Mouse (Mus musculus): ENCODE results near the gene Rpusd3. TPM values are rescaled to one million over a fixed set of nuclear protein-coding genes. Genes with fewer than 3 reads are reported as not detected.

The Rpusd3 gene
- polyA plus RNA-seq, 1 experiment from 2014 or later, result 1.5 TPM

- WGBS (ENCODE audit: missing documents), result 89% methylated on average over 3 of the region's 3 CpGs
Observed at GRCm38 (mm10) chr6:113440686-113441085, 21.5 kb upstream of the Rpusd3 start.

GRCm38 (mm10) chr6:113438721-113439430 is 19.7 kb upstream of the Rpusd3 start:
- peaks cover 14% of the 10 kb centered on the region for H3K79me2 ChIP-seq (ENCODE audit: inconsistent target)
- 72% methylated on average over 11 of the region's 12 CpGs for WGBS (ENCODE audit: missing documents)

More at GRCm38 (mm10) chr6:113440686-113441085, 21.5 kb upstream of the Rpusd3 start:
- no peaks in the 10 kb centered on the region for H3K36me3 ChIP-seq (ENCODE audit: inconsistent target)
- H3K27ac ChIP-seq, result no peak overlapping the region
- no peak overlapping the region for H3K4me3 ChIP-seq (ENCODE audit: inconsistent target)
- H3K79me2 ChIP-seq (ENCODE audit: inconsistent target), result peaks cover 18% of the 10 kb centered on the region

GRCm38 (mm10) chr6:113437135-113437534 is 18.0 kb upstream of the Rpusd3 start:
- Histone ChIP-seq H3K36me3 (ENCODE audit: inconsistent target) (no peaks in the 10 kb centered on the region), H3K27ac (no peak overlapping the region), H3K79me2 (ENCODE audit: inconsistent target) (no peaks in the 10 kb centered on the region), H3K4me3 (ENCODE audit: inconsistent target) (no peak overlapping the region)
- WGBS (ENCODE audit: missing documents), result 90% methylated on average over 12 of the region's 12 CpGs

More at GRCm38 (mm10) chr6:113438721-113439430, 19.7 kb upstream of the Rpusd3 start:
- Histone ChIP-seq H3K36me3 (ENCODE audit: inconsistent target) (no peaks in the 10 kb centered on the region), H3K4me3 (ENCODE audit: inconsistent target) (no peak overlapping the region), H3K27ac (no peak overlapping the region)

- WGBS (ENCODE audit: missing documents), result 79% methylated on average over 9 of the region's 9 CpGs
- Histone ChIP-seq H3K4me3 (ENCODE audit: inconsistent target) (no peak within 1 kb of the TSS), H3K79me2 (ENCODE audit: inconsistent target) (no peaks in the 10 kb centered on the region), H3K36me3 (ENCODE audit: inconsistent target) (no peaks in the 10 kb centered on the region), H3K27ac (no peak within 1 kb of the TSS)
Observed at GRCm38 (mm10) chr6:113435664-113436205, 16.6 kb upstream of the Rpusd3 start, which contains the start of gene Cidec. Gene Cidec, minus strand, starts transcription at chr6:113435760.

- H3K79me2 ChIP-seq (ENCODE audit: inconsistent target), result no peaks in the 10 kb centered on the region
- H3K27ac ChIP-seq, result no peak overlapping the region
- no peak overlapping the region for H3K4me3 ChIP-seq (ENCODE audit: inconsistent target)
- WGBS (ENCODE audit: missing documents), result 74% methylated on average over 7 of the region's 7 CpGs
- H3K36me3 ChIP-seq (ENCODE audit: inconsistent target), result no peaks in the 10 kb centered on the region
Observed at GRCm38 (mm10) chr6:113434691-113435090, 15.6 kb upstream of the Rpusd3 start.

- Histone ChIP-seq H3K36me3 (ENCODE audit: inconsistent target) (no peaks in the 10 kb centered on the region), H3K27ac (no peak overlapping the region), H3K4me3 (ENCODE audit: inconsistent target) (no peak overlapping the region), H3K79me2 (ENCODE audit: inconsistent target) (no peaks in the 10 kb centered on the region)
- WGBS (ENCODE audit: missing documents), result 79% methylated on average over 3 of the region's 3 CpGs
Observed at GRCm38 (mm10) chr6:113433661-113434060, 14.5 kb upstream of the Rpusd3 start.

- Histone ChIP-seq H3K4me3 (ENCODE audit: inconsistent target) (no peak overlapping the region), H3K79me2 (ENCODE audit: inconsistent target) (no peaks in the 10 kb centered on the region), H3K27ac (no peak overlapping the region), H3K36me3 (ENCODE audit: inconsistent target) (no peaks in the 10 kb centered on the region)
- WGBS (ENCODE audit: missing documents), result 75% methylated on average over 2 of the region's 3 CpGs
Observed at GRCm38 (mm10) chr6:113431801-113432200, 12.7 kb upstream of the Rpusd3 start.

- WGBS (ENCODE audit: missing documents), result 75% methylated on average over 3 of the region's 3 CpGs
- Histone ChIP-seq H3K79me2 (ENCODE audit: inconsistent target) (no peaks in the 10 kb centered on the region), H3K4me3 (ENCODE audit: inconsistent target) (no peak overlapping the region), H3K27ac (no peak overlapping the region), H3K36me3 (ENCODE audit: inconsistent target) (no peaks in the 10 kb centered on the region)
Observed at GRCm38 (mm10) chr6:113430846-113431245, 11.7 kb upstream of the Rpusd3 start.

- no peaks in the 10 kb centered on the region for H3K36me3 ChIP-seq (ENCODE audit: inconsistent target)
- WGBS (ENCODE audit: missing documents), result 43% methylated on average over 2 of the region's 3 CpGs
- H3K79me2 ChIP-seq (ENCODE audit: inconsistent target), result no peaks in the 10 kb centered on the region
- no peak overlapping the region for H3K4me3 ChIP-seq (ENCODE audit: inconsistent target)
- no peak overlapping the region for H3K27ac ChIP-seq
Observed at GRCm38 (mm10) chr6:113429965-113430364, 10.8 kb upstream of the Rpusd3 start.

- Histone ChIP-seq H3K79me2 (ENCODE audit: inconsistent target) (no peaks in the 10 kb centered on the region), H3K4me3 (ENCODE audit: inconsistent target) (no peak overlapping the region), H3K27ac (no peak overlapping the region)
Observed at GRCm38 (mm10) chr6:113428006-113428405, 8.9 kb upstream of the Rpusd3 start.

GRCm38 (mm10) chr6:113427397-113427796 is 8.3 kb upstream of the Rpusd3 start:
- no peaks in the 10 kb centered on the region for H3K36me3 ChIP-seq (ENCODE audit: inconsistent target)
- WGBS (ENCODE audit: missing documents), result 77% methylated on average over 3 of the region's 3 CpGs
- no peak overlapping the region for H3K27ac ChIP-seq
- H3K79me2 ChIP-seq (ENCODE audit: inconsistent target), result no peaks in the 10 kb centered on the region
- H3K4me3 ChIP-seq (ENCODE audit: inconsistent target), result no peak overlapping the region

More at GRCm38 (mm10) chr6:113428006-113428405, 8.9 kb upstream of the Rpusd3 start:
- WGBS (ENCODE audit: missing documents), result 98% methylated on average over 16 of the region's 16 CpGs
- H3K36me3 ChIP-seq (ENCODE audit: inconsistent target), result no peaks in the 10 kb centered on the region

GRCm38 (mm10) chr6:113426696-113427095 is 7.6 kb upstream of the Rpusd3 start:
- Histone ChIP-seq H3K79me2 (ENCODE audit: inconsistent target) (no peaks in the 10 kb centered on the region), H3K36me3 (ENCODE audit: inconsistent target) (no peaks in the 10 kb centered on the region), H3K27ac (no peak overlapping the region), H3K4me3 (ENCODE audit: inconsistent target) (no peak overlapping the region)
- 87% methylated on average over 4 of the region's 4 CpGs for WGBS (ENCODE audit: missing documents)

- no peaks in the 10 kb centered on the region for H3K79me2 ChIP-seq (ENCODE audit: inconsistent target)
- H3K36me3 ChIP-seq (ENCODE audit: inconsistent target), result no peaks in the 10 kb centered on the region
- no peak overlapping the region for H3K27ac ChIP-seq
- WGBS (ENCODE audit: missing documents), result 88% methylated on average over 7 of the region's 7 CpGs
- H3K4me3 ChIP-seq (ENCODE audit: inconsistent target), result no peak overlapping the region
Observed at GRCm38 (mm10) chr6:113424187-113424586, 5.0 kb upstream of the Rpusd3 start.

GRCm38 (mm10) chr6:113423000-113423399 is 3.9 kb upstream of the Rpusd3 start:
- no peak overlapping the region for H3K27ac ChIP-seq
- no peaks in the 10 kb centered on the region for H3K36me3 ChIP-seq (ENCODE audit: inconsistent target)
- H3K79me2 ChIP-seq (ENCODE audit: inconsistent target), result no peaks in the 10 kb centered on the region
- WGBS (ENCODE audit: missing documents), result 40% methylated on average over 4 of the region's 4 CpGs
- H3K4me3 ChIP-seq (ENCODE audit: inconsistent target), result no peak overlapping the region

- Histone ChIP-seq H3K27ac (0 out of 2 replicates have a peak overlapping the region, but pooled peaks have one; percentile 10), H3K79me2 (ENCODE audit: inconsistent target) (no peaks in the 10 kb centered on the region), H3K4me3 (ENCODE audit: inconsistent target) (peak overlapping the region; percentile 65), H3K36me3 (ENCODE audit: inconsistent target) (peaks cover 1% of the 10 kb centered on the region; the same call in 1 of the 2 replicates)
- WGBS (ENCODE audit: missing documents), result 12% methylated on average over 16 of the region's 16 CpGs
Observed at GRCm38 (mm10) chr6:113418441-113419198, 520 bp downstream of the Rpusd3 start.

Data from macrophage (primary cell).